Mouse (Mus musculus) limb, embryonic 15.5 days (tissue): Measurements from ENCODE around the gene Taok3. TPM values are rescaled to one million over a fixed set of nuclear protein-coding genes. Genes with fewer than 3 reads are reported as not detected.

ENCODE experiments used
- ATAC-seq: fragments of 200-750 bp; cut with Nextera tagmentation; 2 replicates; pipeline ENCODE4 v1.8.0; 2017; ENCODE audit warnings: low read depth, moderate TSS enrichment; ENCODE audit not compliant: insufficient number of reproducible peaks, low FRiP score, low TSS enrichment
- H3K27ac ChIP-seq: fragments of 300-500 bp; sonication (generic); 2 replicates; pipeline ENCODE4 v1.5.1; 2015; ENCODE audit warnings: moderate library complexity, mild to moderate bottlenecking, inconsistent platforms
- H3K27me3 ChIP-seq: fragments of 300-500 bp; sonication (generic); 2 replicates; pipeline ENCODE4 v1.6.1; 2015; ENCODE audit warnings: inconsistent platforms
- H3K36me3 ChIP-seq: fragments of 300-500 bp; sonication (generic); 2 replicates; pipeline ENCODE4 v1.6.1; 2015; ENCODE audit warnings: inconsistent platforms
- H3K4me1 ChIP-seq: fragments of 300-500 bp; sonication (generic); 2 replicates; pipeline ENCODE4 v1.6.1; 2015; ENCODE audit warnings: inconsistent platforms
- H3K4me2 ChIP-seq: fragments of 300-500 bp; sonication (generic); 2 replicates; pipeline ENCODE4 v1.6.1; 2015; ENCODE audit warnings: mild to moderate bottlenecking, inconsistent platforms
- H3K4me3 ChIP-seq: fragments of 300-500 bp; sonication (generic); 2 replicates; pipeline ENCODE4 v1.5.1; 2015; ENCODE audit warnings: mild to moderate bottlenecking, inconsistent platforms
- H3K9ac ChIP-seq: fragments of 300-500 bp; sonication (generic); 2 replicates; pipeline ENCODE4 v1.6.1; 2015; ENCODE audit warnings: inconsistent platforms
- H3K9me3 ChIP-seq: fragments of 300-500 bp; sonication (generic); 2 replicates; pipeline ENCODE4 v1.6.1; 2016; ENCODE audit warnings: inconsistent platforms
- WGBS: fragments of 180-500 bp; shearing (Covaris S2); methylation state at CpG from one replicate; pipeline ENCODE4 v1.1.7; 2015; 5-methylcytosine and 5-hydroxymethylcytosine counted together
- polyA plus RNA-seq: library from polyadenylated mRNA; unstranded; fragments of >200 nt; fragmentation: Nextera tagmentation; extraction: Ambion mirVana; gene quantifications from 2 replicates; pipeline ENCODE4 v1.2.1, GENCODE M21; 2015

Taok3 gene
- polyA plus RNA-seq, 1 experiment from 2014 or later, result 20.5 TPM

- Histone ChIP-seq H3K9ac (no peak overlapping the region), H3K9me3 (no peaks in the 10 kb centered on the region), H3K4me3 (no peak overlapping the region), H3K27ac (no peak overlapping the region), H3K27me3 (no peaks in the 10 kb centered on the region), H3K36me3 (no peaks in the 10 kb centered on the region), H3K4me2 (no peak overlapping the region), H3K4me1 (0 out of 2 replicates have a peak, but pooled peaks cover 4% of the 10 kb centered on the region)
- no peak for ATAC-seq
- 69% methylated on average over 16 of the region's 16 CpGs for WGBS
Measured at GRCm38 (mm10) chr5:117149054-117149942, 29.4 kb downstream of the Taok3 start.

- no peak for ATAC-seq
- Histone ChIP-seq H3K27ac (no peak overlapping the region), H3K4me1 (0 out of 2 replicates have a peak, but pooled peaks cover 4% of the 10 kb centered on the region), H3K36me3 (no peaks in the 10 kb centered on the region), H3K27me3 (no peaks in the 10 kb centered on the region), H3K9me3 (no peaks in the 10 kb centered on the region), H3K4me3 (no peak overlapping the region), H3K4me2 (no peak overlapping the region), H3K9ac (no peak overlapping the region)
- WGBS, result 85% methylated on average over 5 of the region's 5 CpGs
Measured at GRCm38 (mm10) chr5:117150068-117150467, 30.1 kb downstream of the Taok3 start.

GRCm38 (mm10) chr5:117152944-117153343, 33.0 kb downstream of the Taok3 start:
- Histone ChIP-seq H3K4me1 (0 out of 2 replicates have a peak, but pooled peaks cover 4% of the 10 kb centered on the region), H3K9me3 (no peaks in the 10 kb centered on the region), H3K4me2 (no peak overlapping the region), H3K27ac (peak overlapping the region; percentile 47; the same call in 1 of the 2 replicates), H3K9ac (no peak overlapping the region), H3K27me3 (no peaks in the 10 kb centered on the region), H3K4me3 (no peak overlapping the region), H3K36me3 (no peaks in the 10 kb centered on the region)
- no peak for ATAC-seq

- H3K36me3 ChIP-seq, result no peaks in the 10 kb centered on the region
- H3K4me2 ChIP-seq, result no peak overlapping the region
- WGBS, result 61% methylated on average over 15 of the region's 15 CpGs
- H3K9ac ChIP-seq, result no peak overlapping the region
- peak overlapping the region; percentile 47; the same call in 1 of the 2 replicates for H3K27ac ChIP-seq
- no peaks in the 10 kb centered on the region for H3K9me3 ChIP-seq
- no peak overlapping the region for H3K4me3 ChIP-seq
- H3K4me1 ChIP-seq, result peaks cover 4% of the 10 kb centered on the region; the same call in 1 of the 2 replicates
- ATAC-seq, result peak; percentile 69
- H3K27me3 ChIP-seq, result no peaks in the 10 kb centered on the region
Measured at GRCm38 (mm10) chr5:117153527-117154091, 33.7 kb downstream of the Taok3 start.

- H3K9ac ChIP-seq, result no peak overlapping the region
- peaks cover 6% of the 10 kb centered on the region; the same call in 1 of the 2 replicates for H3K4me1 ChIP-seq
- no peaks in the 10 kb centered on the region for H3K36me3 ChIP-seq
- no peak overlapping the region for H3K4me3 ChIP-seq
- ATAC-seq, result no peak
- H3K4me2 ChIP-seq, result no peak overlapping the region
- WGBS, result 75% methylated on average over 7 of the region's 7 CpGs
- peak overlapping the region; percentile 50; the same call in 1 of the 2 replicates for H3K27ac ChIP-seq
- H3K9me3 ChIP-seq, result peaks cover 3% of the 10 kb centered on the region; the same call in 1 of the 2 replicates
- H3K27me3 ChIP-seq, result no peaks in the 10 kb centered on the region
Measured at GRCm38 (mm10) chr5:117158335-117159018, 38.5 kb downstream of the Taok3 start.

GRCm38 (mm10) chr5:117159326-117159725, 39.4 kb downstream of the Taok3 start:
- Histone ChIP-seq H3K27ac (no peak overlapping the region), H3K9ac (no peak overlapping the region), H3K4me1 (peaks cover 3% of the 10 kb centered on the region; the same call in 1 of the 2 replicates), H3K9me3 (peaks cover 3% of the 10 kb centered on the region; the same call in 1 of the 2 replicates), H3K4me2 (no peak overlapping the region), H3K36me3 (0 out of 2 replicates have a peak, but pooled peaks cover 2% of the 10 kb centered on the region), H3K4me3 (no peak overlapping the region), H3K27me3 (no peaks in the 10 kb centered on the region)
- 54% methylated on average over 8 of the region's 8 CpGs for WGBS
- ATAC-seq, result no peak

GRCm38 (mm10) chr5:117159805-117160291, 39.9 kb downstream of the Taok3 start:
- no peak overlapping the region for H3K27ac ChIP-seq
- no peaks in the 10 kb centered on the region for H3K27me3 ChIP-seq
- H3K36me3 ChIP-seq, result 0 out of 2 replicates have a peak, but pooled peaks cover 2% of the 10 kb centered on the region
- peaks cover 3% of the 10 kb centered on the region; the same call in 1 of the 2 replicates for H3K4me1 ChIP-seq
- 56% methylated on average over 6 of the region's 6 CpGs for WGBS
- no peak for ATAC-seq
- no peak overlapping the region for H3K9ac ChIP-seq
- H3K4me3 ChIP-seq, result no peak overlapping the region
- H3K9me3 ChIP-seq, result peaks cover 3% of the 10 kb centered on the region; the same call in 1 of the 2 replicates
- H3K4me2 ChIP-seq, result no peak overlapping the region

GRCm38 (mm10) chr5:117160499-117160898, 40.6 kb downstream of the Taok3 start:
- H3K27ac ChIP-seq, result no peak overlapping the region
- 0 out of 2 replicates have a peak, but pooled peaks cover 2% of the 10 kb centered on the region for H3K36me3 ChIP-seq
- peaks cover 3% of the 10 kb centered on the region; the same call in 1 of the 2 replicates for H3K9me3 ChIP-seq
- no peak overlapping the region for H3K9ac ChIP-seq
- no peak for ATAC-seq
- no peak overlapping the region for H3K4me2 ChIP-seq
- 50% methylated on average over 10 of the region's 10 CpGs for WGBS
- peaks cover 3% of the 10 kb centered on the region; the same call in 1 of the 2 replicates for H3K4me1 ChIP-seq
- H3K27me3 ChIP-seq, result no peaks in the 10 kb centered on the region
- no peak overlapping the region for H3K4me3 ChIP-seq

GRCm38 (mm10) chr5:117163790-117164189, 43.9 kb downstream of the Taok3 start:
- no peak overlapping the region for H3K27ac ChIP-seq
- 95% methylated on average over 13 of the region's 13 CpGs for WGBS
- H3K4me3 ChIP-seq, result no peak overlapping the region
- no peak for ATAC-seq
- H3K4me1 ChIP-seq, result peaks cover 1% of the 10 kb centered on the region; the same call in 1 of the 2 replicates
- H3K9ac ChIP-seq, result no peak overlapping the region
- H3K36me3 ChIP-seq, result 0 out of 2 replicates have a peak, but pooled peaks cover 2% of the 10 kb centered on the region
- H3K9me3 ChIP-seq, result peaks cover 2% of the 10 kb centered on the region; the same call in 1 of the 2 replicates
- no peaks in the 10 kb centered on the region for H3K27me3 ChIP-seq
- H3K4me2 ChIP-seq, result no peak overlapping the region

GRCm38 (mm10) chr5:117164516-117164915, 44.6 kb downstream of the Taok3 start:
- Histone ChIP-seq H3K4me3 (no peak overlapping the region), H3K9ac (no peak overlapping the region), H3K4me2 (no peak overlapping the region), H3K9me3 (no peaks in the 10 kb centered on the region), H3K27ac (no peak overlapping the region), H3K36me3 (0 out of 2 replicates have a peak, but pooled peaks cover 2% of the 10 kb centered on the region), H3K4me1 (no peaks in the 10 kb centered on the region), H3K27me3 (no peaks in the 10 kb centered on the region)
- WGBS, result 79% methylated on average over 5 of the region's 5 CpGs
- no peak for ATAC-seq

- Histone ChIP-seq H3K36me3 (0 out of 2 replicates have a peak, but pooled peaks cover 2% of the 10 kb centered on the region), H3K4me3 (no peak overlapping the region), H3K9ac (no peak overlapping the region), H3K4me1 (no peaks in the 10 kb centered on the region), H3K27me3 (no peaks in the 10 kb centered on the region), H3K9me3 (no peaks in the 10 kb centered on the region), H3K4me2 (no peak overlapping the region), H3K27ac (no peak overlapping the region)
- no peak for ATAC-seq
- WGBS, result 89% methylated on average over 2 of the region's 2 CpGs
Measured at GRCm38 (mm10) chr5:117164923-117165322, 45.0 kb downstream of the Taok3 start.
